Mouse (Mus musculus): ENCODE measurements around the gene Pcnp. TPM values are rescaled to one million over a fixed set of nuclear protein-coding genes. Genes with fewer than 3 reads are reported as not detected.

The Pcnp gene
- 109 TPM for polyA plus RNA-seq (2017; shearing (Covaris generic))

DNA sequence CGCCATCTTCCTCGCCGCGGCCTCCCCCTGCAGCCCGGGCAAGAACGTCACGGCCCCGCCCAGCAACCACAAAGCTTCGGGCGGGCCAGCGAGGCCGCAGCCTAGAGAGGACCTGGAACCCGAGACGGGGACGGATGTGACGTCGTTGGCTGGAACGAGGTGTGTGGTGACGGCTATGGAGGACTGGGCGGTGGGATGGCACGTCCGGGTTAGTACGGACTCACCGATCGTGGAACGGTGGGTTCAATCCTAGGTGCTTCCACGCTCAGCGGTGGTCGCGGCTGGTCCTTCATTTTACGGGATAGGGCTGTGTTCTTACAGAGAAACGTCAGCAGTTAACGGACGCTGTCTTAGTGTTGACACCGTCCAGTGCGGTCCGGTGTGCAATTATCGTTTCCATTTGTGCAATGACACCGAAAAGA lies at the start of gene Pcnp:
TSS of gene Pcnp (minus strand) at position 79 of the 422 bp plus-strand sequence.

DNA sequence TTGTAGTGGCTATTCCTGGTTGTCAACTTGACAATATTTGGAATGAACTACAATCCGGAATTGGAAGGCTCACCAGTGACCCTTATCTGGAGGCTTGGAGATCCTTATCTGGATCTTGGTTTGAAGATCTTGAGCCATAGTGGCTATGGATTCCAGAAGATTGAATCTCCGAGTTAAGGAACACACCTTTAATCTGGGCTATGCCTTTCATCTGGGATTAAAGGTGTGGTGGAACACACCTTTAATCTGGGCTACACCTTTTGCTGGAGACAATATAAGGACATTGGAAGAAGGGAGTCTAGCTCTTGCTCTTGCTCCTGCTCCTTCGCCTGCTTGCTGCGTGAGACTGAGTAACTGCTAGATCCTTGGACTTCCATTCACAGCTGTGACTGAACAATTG lies 18.5 kb upstream of the Pcnp start, which contains the start of gene Senp7:
TSS of gene Senp7 (plus strand) at position 301 of the 400 bp plus-strand sequence.

DNA sequence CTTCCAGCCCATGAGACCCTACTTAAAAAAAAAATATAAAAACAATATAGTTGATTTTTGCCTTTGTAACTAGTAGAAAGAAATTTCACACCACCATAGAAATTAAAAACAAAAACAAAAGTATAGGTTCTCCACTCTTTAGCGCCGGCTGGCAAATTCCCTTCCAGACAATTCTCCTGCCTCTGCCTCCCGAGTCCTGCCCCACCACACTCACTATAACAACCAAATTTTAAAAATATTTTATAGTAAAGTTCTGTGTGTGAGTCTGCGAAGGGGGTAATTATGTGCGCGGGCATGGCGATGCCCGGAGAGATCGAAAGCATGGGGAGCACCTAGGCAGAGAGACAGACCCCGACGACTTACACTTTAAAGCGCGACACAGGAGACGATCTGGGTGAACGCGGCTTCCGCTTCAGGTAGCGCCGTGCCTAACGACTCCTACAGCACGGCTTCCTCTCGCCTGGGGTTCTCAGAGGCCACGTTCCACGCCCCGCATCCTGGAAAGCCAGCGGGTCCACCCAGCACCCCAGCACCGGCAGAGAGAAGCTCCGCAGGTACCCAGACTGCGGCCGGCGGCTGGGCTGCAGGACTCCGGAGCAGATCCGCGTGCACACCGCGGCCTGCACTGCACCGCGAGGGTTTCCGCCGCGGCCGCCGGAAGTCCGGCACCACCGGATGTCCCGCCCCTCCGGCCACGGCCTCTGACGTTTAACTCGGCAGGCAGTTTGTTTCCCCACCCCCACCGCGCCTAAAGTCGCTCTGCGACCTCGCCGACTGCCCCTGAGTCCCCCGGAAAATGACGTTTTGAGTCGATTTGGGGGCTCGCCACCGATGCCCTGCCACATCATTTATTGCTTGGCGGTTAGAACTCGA lies 7.8 kb upstream of the Pcnp start, which contains the start of gene Trmt10c:
TSS of gene Trmt10c (minus strand) at position 682 of the 873 bp plus-strand sequence.

DNA sequence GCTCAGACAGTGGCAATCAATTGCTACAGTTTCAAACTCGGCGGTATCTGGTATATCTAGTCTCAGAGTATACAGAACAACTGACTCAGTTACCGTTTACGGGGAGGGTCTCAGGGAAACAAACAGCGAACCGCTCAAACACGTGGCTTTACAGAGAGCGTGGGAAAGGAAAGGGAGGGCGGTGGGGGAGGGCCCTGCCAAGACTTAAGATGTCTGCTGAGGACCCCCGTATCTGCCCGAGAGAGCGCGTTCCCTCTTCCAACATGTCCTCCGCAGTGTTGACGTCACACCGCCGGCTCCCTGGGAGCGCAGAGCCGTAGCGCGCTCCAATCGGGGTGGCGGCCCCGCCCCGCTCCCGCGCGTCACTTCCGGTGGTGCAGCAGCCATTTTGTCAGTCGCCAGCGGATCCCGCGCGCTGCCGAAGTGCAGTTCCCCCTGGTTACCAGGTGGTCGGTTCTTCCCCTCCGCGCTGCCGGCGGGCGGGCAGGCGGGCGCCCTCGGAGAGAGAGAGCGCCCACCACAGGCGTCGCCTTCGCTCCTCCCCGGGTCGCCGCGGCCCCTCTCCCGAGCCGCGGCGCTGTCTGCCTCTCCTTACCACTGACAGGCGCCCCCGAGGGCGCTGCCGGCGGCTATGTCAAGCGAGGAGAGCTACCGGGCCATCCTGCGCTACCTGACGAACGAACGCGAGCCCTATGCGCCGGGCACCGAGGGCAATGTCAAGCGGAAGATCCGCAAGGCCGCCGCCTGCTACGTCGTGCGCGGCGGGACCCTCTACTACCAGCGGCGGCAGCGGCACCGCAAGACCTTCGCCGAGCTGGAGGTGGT lies 55.9 kb downstream of the Pcnp start, which contains the start of gene Zbtb11:
TSS of gene Zbtb11 (plus strand) at position 453 of the 825 bp plus-strand sequence.

DNA sequence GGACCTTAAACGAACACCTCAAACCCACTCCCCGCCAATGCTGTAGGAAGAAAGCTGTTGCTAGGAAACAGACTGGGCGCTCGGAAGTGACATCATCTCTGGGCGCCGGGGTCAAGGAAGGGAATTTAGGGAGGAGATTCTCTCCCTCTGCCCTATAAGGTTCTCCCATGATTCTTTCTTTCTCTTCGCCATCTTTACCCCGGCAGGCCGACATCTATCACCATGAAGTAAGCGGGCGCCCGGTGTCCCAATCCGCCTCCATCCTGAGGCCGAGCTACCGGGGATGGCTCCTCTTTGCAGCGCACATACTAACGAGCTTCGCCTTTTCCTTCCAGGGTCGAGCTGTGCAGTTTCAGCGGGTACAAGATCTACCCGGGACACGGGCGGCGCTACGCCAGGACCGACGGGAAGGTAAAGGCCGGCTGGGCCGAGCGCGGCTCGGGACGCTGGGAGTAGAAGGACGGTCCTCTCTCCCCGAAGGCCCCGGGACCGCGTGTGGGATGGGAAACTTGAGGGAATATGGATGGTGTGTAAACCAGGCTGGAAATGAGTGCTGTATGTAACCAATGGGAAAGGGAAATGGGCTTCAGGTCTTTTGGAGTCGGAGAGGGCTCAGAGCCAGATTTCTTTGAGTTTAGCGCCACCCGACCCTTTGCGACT lies 63.2 kb downstream of the Pcnp start, which contains the start of gene Rpl24:
TSS of gene Rpl24 (plus strand) at position 64 of the 660 bp plus-strand sequence.

Other genes with a start within 250 kb of the Pcnp start
- gene Nfkbiz, start 190.8 kb downstream of the Pcnp start, polyA plus RNA-seq (2017; shearing (Covaris generic)), result 632 TPM
- gene Nxpe3, start 134.5 kb downstream of the Pcnp start, polyA plus RNA-seq (2017; shearing (Covaris generic)), result 13.3 TPM
- 33.2 TPM for gene Cep97, start 94.9 kb downstream of the Pcnp start, polyA plus RNA-seq (2017; shearing (Covaris generic))
- 560 TPM for gene Rpl24, start 63.5 kb downstream of the Pcnp start, polyA plus RNA-seq (2017; shearing (Covaris generic))
- 93.0 TPM for gene Zbtb11, start 55.9 kb downstream of the Pcnp start, polyA plus RNA-seq (2017; shearing (Covaris generic))
- gene Trmt10c, start 8.1 kb upstream of the Pcnp start, polyA plus RNA-seq (2017; shearing (Covaris generic)), result 24.3 TPM
- gene Senp7, start 18.6 kb upstream of the Pcnp start, polyA plus RNA-seq (2017; shearing (Covaris generic)), result 35.5 TPM
- gene Impg2, start 174.6 kb upstream of the Pcnp start, polyA plus RNA-seq (2017; shearing (Covaris generic)), result 0.17 TPM